ENCODE assay signal across 25 mouse cellular contexts in genomic region chrX:143202698-143203097, GRCm38 (mm10).
"Had no signal": no experiment of that assay in that cellular context is flagged by ENCODE, and none has a peak within 500 bp of the region (broad histone marks: within the 10 kb centered on the region; RNA-seq: fewer than 3 reads in every experiment).

No protein-coding gene starts in this region.

- H3K36me3 ChIP-seq: heart, embryonic 10.5 days; heart, embryonic 12.5 days; hindbrain, embryonic 10.5 days; hindbrain, embryonic 12.5 days; intestine, embryonic 15.5 days; limb, embryonic 13.5 days; limb, embryonic 15.5 days; liver, embryonic 12.5 days had no signal

- H3K4me1 ChIP-seq: heart, embryonic 10.5 days; heart, embryonic 12.5 days; hindbrain, embryonic 10.5 days; hindbrain, embryonic 12.5 days; intestine, embryonic 15.5 days; limb, embryonic 13.5 days; limb, embryonic 15.5 days; liver, embryonic 12.5 days had no signal

- H3K27me3 ChIP-seq: heart, embryonic 12.5 days; hindbrain, embryonic 12.5 days; intestine, embryonic 15.5 days; liver, embryonic 12.5 days had no signal

- DNase-seq: gastrocnemius, adult 2 months; gastrocnemius, postnatal 10 days; gastrocnemius, postnatal 25 days; heart, postnatal 10 days; heart, postnatal 4 days; kidney, adult 18-20 months; kidney, adult 8-10 months; kidney, postnatal 10 days; kidney, postnatal 25 days; kidney, postnatal 4 days had no signal

- H3K4me2 ChIP-seq: heart, embryonic 12.5 days; hindbrain, embryonic 12.5 days; hindbrain, embryonic 14.5 days; intestine, embryonic 15.5 days; limb, embryonic 13.5 days; limb, embryonic 15.5 days; liver, embryonic 12.5 days had no signal

- H3K4me3 ChIP-seq: gastrocnemius, adult 2 months; heart, embryonic 10.5 days; heart, embryonic 12.5 days; hindbrain, embryonic 10.5 days; hindbrain, embryonic 12.5 days; intestine, embryonic 15.5 days; layer of hippocampus, adult 2 months; left cerebral cortex, adult 2 months; limb, embryonic 13.5 days; limb, embryonic 15.5 days; liver, embryonic 12.5 days had no signal

- H3K9me3 ChIP-seq: heart, embryonic 10.5 days; heart, embryonic 12.5 days; hindbrain, embryonic 10.5 days; hindbrain, embryonic 12.5 days; intestine, embryonic 15.5 days; limb, embryonic 13.5 days; limb, embryonic 15.5 days; liver, embryonic 12.5 days had no signal

- H3K9ac ChIP-seq: heart, embryonic 12.5 days; hindbrain, embryonic 12.5 days; hindbrain, embryonic 14.5 days; intestine, embryonic 15.5 days; limb, embryonic 13.5 days; limb, embryonic 15.5 days; liver, embryonic 12.5 days; liver, embryonic 14.5 days had no signal

- ATAC-seq: hindbrain, embryonic 16.5 days; inflammation-experienced regulatory T-cells, adult 6 months; intestine, embryonic 15.5 days; intestine, postnatal 0 days; liver, embryonic 12.5 days had no signal

- H3K27ac ChIP-seq: gastrocnemius, adult 2 months; heart, embryonic 10.5 days; hindbrain, embryonic 10.5 days; hindbrain, embryonic 12.5 days; hindbrain, embryonic 14.5 days; intestine, embryonic 15.5 days; layer of hippocampus, adult 2 months; left cerebral cortex, adult 2 months; limb, embryonic 13.5 days; limb, embryonic 15.5 days; liver, embryonic 12.5 days; liver, embryonic 14.5 days had no signal
